Mouse (Mus musculus): ENCODE measurements around the gene Oxct2b.

DNA sequence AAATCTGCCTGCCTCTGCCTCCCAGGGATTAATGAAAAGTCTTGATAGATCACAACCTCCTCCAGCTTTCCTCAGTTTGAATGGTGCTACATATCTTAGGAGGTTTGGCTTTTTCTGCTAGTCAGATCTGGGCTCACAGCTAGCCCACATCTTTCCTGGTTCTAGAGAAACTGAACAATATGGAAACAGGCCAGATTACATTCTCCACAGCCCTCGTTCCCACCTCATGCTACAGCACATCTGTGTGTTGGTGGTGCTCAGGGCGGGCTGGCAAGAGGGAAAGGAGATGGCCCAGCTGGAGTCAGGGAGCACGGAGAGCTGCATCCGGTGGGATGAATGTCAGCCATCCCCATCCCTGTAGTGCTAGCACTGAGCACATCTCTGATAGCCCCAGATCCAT lies 5.3 kb upstream of the Oxct2b start:
- TF ChIP-seq EP300 (IDR thresholded peaks at IDR 0.05; ENCODE audit: low read depth) (no peak), CTCF (IDR thresholded peaks at IDR 0.05; ENCODE audit: low read depth) (no peak)

All from heart, postnatal 0 days (tissue).